Mouse (Mus musculus) megakaryocyte, embryonic 14.5 days (primary cell): ENCODE results near the gene Esx1. TPM values are rescaled to one million over a fixed set of nuclear protein-coding genes. Genes with fewer than 3 reads are reported as not detected.

Experiments used
- H3K27me3 ChIP-seq: replicated peaks from 2 replicates; pipeline ENCODE3; 2012; ENCODE audit warnings: inconsistent platforms
- H3K36me3 ChIP-seq: replicated peaks from 2 replicates; pipeline ENCODE3; 2012; ENCODE audit warnings: low read length, inconsistent platforms, mixed read lengths
- H3K4me1 ChIP-seq: 2 replicates; pipeline ENCODE4 v1.6.1; 2012; ENCODE audit warnings: inconsistent platforms
- H3K4me3 ChIP-seq: replicated peaks from 2 replicates; pipeline ENCODE3; 2012; ENCODE audit warnings: moderate library complexity, mild to moderate bottlenecking, inconsistent platforms
- H3K9me3 ChIP-seq: 2 replicates; pipeline ENCODE4 v1.6.1; 2012; ENCODE audit warnings: inconsistent platforms
- FLI1 ChIP-seq: IDR thresholded peaks from 2 replicates; pipeline ENCODE4 v1.6.1; 2012; ENCODE audit warnings: low read length, inconsistent platforms, mixed read lengths
- GATA1 ChIP-seq: IDR thresholded peaks from 3 replicates; pipeline ENCODE4 v1.6.1; 2012; ENCODE audit warnings: mixed read lengths, low read length, inconsistent platforms, borderline replicate concordance
- polyA plus RNA-seq: library from polyadenylated mRNA; stranded (reverse); fragments of >175 nt; gene quantifications from 2 replicates; pipeline ENCODE4 v1.2.3, GENCODE M21; 2012; ENCODE audit warnings: low replicate concordance; ENCODE audit not compliant: insufficient read depth

The Esx1 gene
- 0.36 TPM in 1 of 2 replicates, not detected in the other for polyA plus RNA-seq

DNA sequence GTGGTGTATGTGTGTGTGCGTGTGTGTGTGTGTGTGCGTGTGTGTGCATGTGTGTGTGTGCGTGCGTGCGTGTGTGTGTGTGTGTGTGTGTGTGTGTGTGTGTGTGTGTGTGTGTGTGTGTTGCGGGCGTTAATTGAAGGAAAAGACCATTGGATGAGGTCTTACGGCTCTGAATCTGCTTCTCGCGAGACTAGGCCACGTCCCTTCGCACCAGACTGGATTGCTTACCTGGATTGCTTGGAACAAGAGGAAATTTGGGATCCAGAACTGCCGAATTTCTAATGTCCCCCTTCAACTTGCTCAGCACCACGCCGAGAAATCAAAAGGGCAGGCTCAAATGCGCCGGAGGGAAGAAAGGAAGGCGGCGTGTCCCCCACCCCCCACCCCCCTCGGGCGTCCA, at the start of gene Esx1:
Esx1 (minus strand) TSS at position 366 of the 400 bp plus-strand sequence.
- peaks cover 22% of the 10 kb centered on the region for H3K9me3 ChIP-seq
- TF ChIP-seq GATA1 (no peak), FLI1 (no peak)
- peaks cover 73% of the 10 kb centered on the region for H3K27me3 ChIP-seq
- peaks cover 22% of the 10 kb centered on the region for H3K4me1 ChIP-seq
- no peaks in the 10 kb centered on the region for H3K36me3 ChIP-seq
- peak within 1 kb of the TSS; percentile 85 for H3K4me3 ChIP-seq

DNA sequence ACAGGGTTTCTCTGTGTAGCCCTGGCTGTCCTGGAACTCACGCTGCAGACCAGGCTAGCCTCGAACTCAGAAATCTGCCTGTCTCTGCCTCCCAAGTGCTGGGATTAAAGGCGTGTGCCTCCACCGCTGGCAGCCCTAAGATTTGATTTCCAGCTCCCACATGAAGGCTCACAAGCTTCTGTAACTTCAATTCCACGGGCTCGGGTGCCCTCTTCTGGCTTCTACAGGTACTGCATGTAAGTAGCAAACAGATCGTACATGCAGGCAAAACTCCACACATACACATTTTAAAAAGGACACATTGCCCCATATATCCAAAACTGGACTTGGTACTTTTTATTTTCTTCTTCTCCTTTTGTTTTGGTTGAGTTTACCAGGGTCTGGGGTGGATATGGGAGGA, 48.1 kb upstream of the Esx1 start:
- TF ChIP-seq FLI1 (no peak), GATA1 (no peak)
- H3K4me1 ChIP-seq = no peaks in the 10 kb centered on the region; the same call in 1 of the 2 replicates
- H3K27me3 ChIP-seq = peaks cover 5% of the 10 kb centered on the region
- H3K9me3 ChIP-seq = no peaks in the 10 kb centered on the region
- H3K36me3 ChIP-seq = no peaks in the 10 kb centered on the region
- H3K4me3 ChIP-seq = no peak overlapping the region

DNA sequence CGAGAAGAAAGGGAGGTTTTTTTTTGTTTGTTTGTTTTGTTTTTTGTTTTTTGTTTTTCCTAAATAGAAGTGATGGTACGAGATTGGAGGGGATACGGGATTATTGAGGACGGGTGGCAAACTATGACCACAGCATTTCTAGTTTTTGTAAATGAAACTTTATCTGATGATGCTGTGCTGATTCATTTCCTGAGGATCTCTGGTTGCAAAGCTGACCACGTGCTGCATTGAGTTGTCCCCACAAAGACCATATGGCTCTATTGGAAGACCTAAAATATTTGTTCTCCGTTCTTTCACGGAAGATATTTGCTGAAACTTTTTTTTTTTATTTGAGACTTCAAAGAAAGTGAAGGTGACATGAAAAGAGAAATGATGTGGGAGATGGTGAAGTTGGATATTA, 45.8 kb upstream of the Esx1 start:
- no peak for TF ChIP-seq GATA1
- no peak for TF ChIP-seq FLI1
- Histone ChIP-seq H3K4me1 (no peaks in the 10 kb centered on the region; the same call in 1 of the 2 replicates), H3K4me3 (no peak overlapping the region), H3K27me3 (peaks cover 11% of the 10 kb centered on the region), H3K9me3 (no peaks in the 10 kb centered on the region), H3K36me3 (no peaks in the 10 kb centered on the region)

DNA sequence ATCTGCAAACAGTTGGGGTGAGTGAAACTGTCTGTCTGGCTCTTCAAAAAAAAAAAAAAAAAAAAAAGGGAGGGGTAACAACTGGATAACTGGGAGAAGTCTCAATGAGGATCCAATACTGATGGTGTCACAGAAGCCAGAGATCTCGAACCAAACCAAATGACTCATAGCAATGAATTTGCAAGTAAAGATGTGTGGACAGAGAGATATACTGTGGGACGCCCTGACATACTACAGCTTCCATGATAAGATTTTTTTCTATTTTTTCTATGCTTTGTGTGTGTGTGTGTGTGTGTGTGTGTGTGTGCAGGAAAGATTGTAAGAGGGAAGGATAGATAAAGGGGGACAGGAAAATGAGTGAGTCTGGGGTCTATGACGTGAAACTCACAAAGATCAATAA, 43.7 kb upstream of the Esx1 start:
- Histone ChIP-seq H3K9me3 (no peaks in the 10 kb centered on the region), H3K36me3 (no peaks in the 10 kb centered on the region), H3K4me3 (no peak overlapping the region), H3K27me3 (peaks cover 15% of the 10 kb centered on the region), H3K4me1 (no peaks in the 10 kb centered on the region)
- TF ChIP-seq FLI1 (no peak), GATA1 (no peak)

DNA sequence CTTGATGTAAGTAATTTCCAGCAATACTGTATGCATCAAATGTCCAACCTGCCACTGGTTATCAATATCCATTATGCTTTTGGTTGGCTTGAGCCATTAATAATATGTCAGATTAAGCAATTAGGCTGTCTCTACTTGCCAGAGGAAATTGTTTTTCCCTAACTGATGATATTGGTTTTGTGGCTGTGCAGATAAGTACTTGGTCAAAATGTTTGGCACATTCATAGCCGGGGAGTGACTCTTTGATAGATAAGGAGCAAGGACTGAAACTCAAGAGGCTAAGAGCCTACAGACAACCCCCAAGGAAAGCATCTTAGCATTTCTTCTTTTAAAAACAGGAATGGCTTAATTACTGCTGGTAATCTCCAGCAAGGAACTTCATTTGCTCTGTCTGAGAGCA, 40.8 kb upstream of the Esx1 start:
- no peaks in the 10 kb centered on the region for H3K9me3 ChIP-seq
- no peak overlapping the region for H3K4me3 ChIP-seq
- TF ChIP-seq FLI1 = no peak
- no peak for TF ChIP-seq GATA1
- H3K27me3 ChIP-seq = peaks cover 18% of the 10 kb centered on the region
- H3K4me1 ChIP-seq = no peaks in the 10 kb centered on the region
- H3K36me3 ChIP-seq = no peaks in the 10 kb centered on the region

DNA sequence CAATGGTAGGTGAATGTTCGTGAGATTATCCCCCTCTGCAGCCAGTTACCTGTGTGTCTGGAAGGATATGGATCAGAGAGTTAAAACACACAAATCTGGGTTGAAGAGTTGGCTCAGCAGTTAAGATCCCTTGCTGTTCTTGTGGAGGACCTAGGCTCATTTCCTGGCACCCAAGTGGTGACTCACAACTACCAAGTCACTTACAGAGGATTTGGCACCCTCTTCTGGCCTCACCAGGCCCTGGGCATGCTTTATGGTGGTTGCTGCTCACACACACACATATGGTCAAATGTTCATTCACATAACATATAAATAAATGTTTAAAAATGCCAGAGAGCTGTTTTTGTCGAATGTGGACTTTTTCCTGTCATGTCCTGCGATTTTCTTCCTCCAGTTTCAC, 39.1 kb upstream of the Esx1 start:
- Histone ChIP-seq H3K27me3 (peaks cover 15% of the 10 kb centered on the region), H3K4me1 (no peaks in the 10 kb centered on the region), H3K36me3 (no peaks in the 10 kb centered on the region), H3K9me3 (no peaks in the 10 kb centered on the region), H3K4me3 (no peak overlapping the region)
- TF ChIP-seq FLI1 (no peak), GATA1 (no peak)

DNA sequence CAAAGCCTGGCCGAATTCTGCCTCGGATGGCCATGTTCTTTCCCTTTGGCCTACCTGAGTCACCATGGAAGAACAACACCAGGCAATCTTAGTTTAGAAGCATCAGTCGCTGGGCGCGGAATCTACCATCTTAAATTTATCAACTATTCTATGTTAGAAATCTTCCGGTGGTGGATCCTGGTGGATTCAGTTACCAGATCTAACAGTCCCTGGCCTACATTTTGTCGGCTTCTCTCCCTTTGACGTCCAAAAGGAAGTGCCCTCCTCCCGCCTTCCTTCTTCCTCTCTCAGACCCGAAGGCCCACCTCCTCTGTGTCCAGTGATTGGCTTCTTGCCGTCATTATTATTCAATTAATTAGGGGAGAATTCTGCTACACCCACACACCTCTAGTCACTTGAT, 27.2 kb upstream of the Esx1 start:
- Histone ChIP-seq H3K4me1 (no peaks in the 10 kb centered on the region), H3K9me3 (no peaks in the 10 kb centered on the region), H3K36me3 (no peaks in the 10 kb centered on the region), H3K27me3 (peaks cover 2% of the 10 kb centered on the region), H3K4me3 (no peak overlapping the region)
- TF ChIP-seq GATA1 (no peak), FLI1 (no peak)

DNA sequence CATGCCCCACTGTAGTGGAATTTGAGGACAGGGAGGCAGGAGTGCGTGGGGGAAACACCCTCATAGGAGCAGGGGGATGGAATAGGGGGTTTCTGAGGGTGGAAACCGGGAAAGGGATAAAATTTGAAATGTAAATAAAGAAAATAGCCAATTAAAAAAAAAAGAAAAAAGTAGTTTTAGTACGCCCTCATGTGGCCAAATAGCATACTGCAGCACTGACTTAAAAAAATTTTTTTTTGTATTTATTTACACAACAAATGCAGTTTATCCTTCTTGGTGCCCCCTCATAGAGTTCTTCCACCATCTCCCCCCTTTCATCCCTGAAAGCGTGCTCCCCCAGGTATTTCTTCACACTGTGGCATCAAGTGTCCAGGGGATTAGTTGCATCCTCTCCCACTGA, 22.8 kb upstream of the Esx1 start:
- no peaks in the 10 kb centered on the region for H3K27me3 ChIP-seq
- H3K4me3 ChIP-seq = no peak overlapping the region
- H3K4me1 ChIP-seq = no peaks in the 10 kb centered on the region
- no peaks in the 10 kb centered on the region for H3K36me3 ChIP-seq
- TF ChIP-seq GATA1 (no peak), FLI1 (no peak)
- peaks cover 9% of the 10 kb centered on the region for H3K9me3 ChIP-seq

DNA sequence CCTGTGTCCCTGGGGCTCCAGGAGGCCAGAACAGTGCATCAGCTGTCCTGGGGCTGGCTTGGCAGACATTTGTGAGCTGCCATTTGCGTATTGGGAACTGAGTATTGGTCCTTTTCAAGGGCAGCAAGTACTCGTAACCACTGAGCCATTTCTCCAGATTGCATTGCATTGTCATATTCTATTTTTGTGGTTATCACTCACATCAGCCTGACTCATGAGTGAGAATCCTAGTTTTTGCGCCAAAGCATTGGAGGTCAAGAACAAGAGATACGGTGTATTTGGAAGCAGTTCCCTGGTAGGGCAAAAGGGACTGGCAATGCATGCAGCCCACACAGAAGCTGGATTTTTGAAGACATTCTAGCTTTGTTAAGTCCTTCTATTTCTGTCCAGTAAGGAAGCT, 21.8 kb upstream of the Esx1 start:
- no peaks in the 10 kb centered on the region for H3K36me3 ChIP-seq
- no peak overlapping the region for H3K4me3 ChIP-seq
- H3K4me1 ChIP-seq = no peaks in the 10 kb centered on the region
- peaks cover under 1% of the 10 kb centered on the region for H3K27me3 ChIP-seq
- peaks cover 9% of the 10 kb centered on the region for H3K9me3 ChIP-seq
- TF ChIP-seq FLI1 (no peak), GATA1 (no peak)

DNA sequence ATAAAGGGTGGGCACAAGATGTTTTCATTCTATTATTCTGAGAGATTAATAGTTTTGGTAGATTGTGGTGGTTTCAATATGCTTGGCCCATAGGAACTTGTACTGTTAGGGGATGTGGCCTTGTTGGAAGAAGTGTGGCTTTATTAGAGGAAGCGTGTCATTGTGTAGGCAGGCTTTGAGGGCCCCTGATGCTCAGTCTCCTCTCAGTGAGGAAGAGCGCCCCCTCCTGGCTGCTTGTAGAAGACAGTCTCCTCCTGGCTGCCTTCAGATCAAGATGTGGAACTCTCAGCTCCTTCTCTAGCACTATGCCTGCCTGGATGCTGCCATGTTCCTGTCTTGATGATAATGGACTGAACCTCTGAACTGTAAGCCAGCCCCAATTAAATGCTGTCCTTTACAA, 20.7 kb upstream of the Esx1 start:
- Histone ChIP-seq H3K27me3 (peaks cover 4% of the 10 kb centered on the region), H3K4me1 (no peaks in the 10 kb centered on the region), H3K4me3 (no peak overlapping the region), H3K36me3 (no peaks in the 10 kb centered on the region), H3K9me3 (peaks cover 9% of the 10 kb centered on the region)
- no peak for TF ChIP-seq FLI1
- no peak for TF ChIP-seq GATA1

DNA sequence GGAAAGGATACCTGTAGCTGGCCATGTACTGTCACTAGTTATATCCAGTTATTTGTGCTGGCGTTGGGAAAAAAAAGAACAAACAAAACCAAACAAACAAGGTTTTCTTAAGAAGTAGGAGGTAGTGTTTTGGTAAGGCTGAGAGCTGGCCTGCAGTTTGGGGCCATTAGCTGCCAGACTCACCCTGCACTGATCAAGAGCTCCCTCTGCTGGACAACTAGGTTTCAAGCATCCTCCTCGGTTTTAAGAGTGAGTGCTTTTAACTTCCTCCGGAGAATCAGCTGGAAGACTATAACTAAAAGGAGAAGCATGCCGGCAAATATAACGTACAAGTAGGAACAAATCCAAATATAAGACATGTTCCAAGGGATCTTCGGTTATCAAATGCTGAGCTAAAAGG, 19.8 kb upstream of the Esx1 start:
- Histone ChIP-seq H3K27me3 (peaks cover 6% of the 10 kb centered on the region), H3K36me3 (no peaks in the 10 kb centered on the region), H3K4me1 (no peaks in the 10 kb centered on the region), H3K9me3 (peaks cover 9% of the 10 kb centered on the region), H3K4me3 (no peak overlapping the region)
- TF ChIP-seq FLI1 = no peak
